Mouse (Mus musculus) CH12F3 (cell line): Measurements from ENCODE around the gene Dpp9.

Source experiments
- in situ Hi-C: fragments of 300-500 bp; cut with MboI; formaldehyde crosslinking; loops from 2 replicates; pipeline ENCODE4 v1.14.3; 2020; ENCODE audit warnings: low sequenced_read_pairs

The Dpp9 gene

DNA sequence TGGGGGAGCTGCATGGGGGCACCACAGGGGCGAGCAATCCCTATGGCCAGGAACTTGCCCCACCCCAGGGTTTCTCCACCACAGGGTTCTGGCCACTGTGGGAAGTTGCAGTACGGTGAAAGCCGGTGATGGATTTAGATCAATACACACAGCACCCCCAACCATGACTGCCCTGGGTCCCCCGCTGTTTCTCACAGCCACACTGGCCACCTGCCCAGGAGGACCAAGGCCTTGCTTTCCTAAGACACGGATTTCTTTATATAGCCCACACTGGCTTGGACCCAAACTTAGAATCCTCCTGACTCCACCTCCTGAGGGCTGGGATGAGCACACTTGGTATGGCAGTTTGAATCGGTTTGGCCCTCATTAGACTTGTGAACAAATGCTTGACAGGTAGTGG is 27.4 kb downstream of the Dpp9 start:
- in situ Hi-C loops: no loop called here

DNA sequence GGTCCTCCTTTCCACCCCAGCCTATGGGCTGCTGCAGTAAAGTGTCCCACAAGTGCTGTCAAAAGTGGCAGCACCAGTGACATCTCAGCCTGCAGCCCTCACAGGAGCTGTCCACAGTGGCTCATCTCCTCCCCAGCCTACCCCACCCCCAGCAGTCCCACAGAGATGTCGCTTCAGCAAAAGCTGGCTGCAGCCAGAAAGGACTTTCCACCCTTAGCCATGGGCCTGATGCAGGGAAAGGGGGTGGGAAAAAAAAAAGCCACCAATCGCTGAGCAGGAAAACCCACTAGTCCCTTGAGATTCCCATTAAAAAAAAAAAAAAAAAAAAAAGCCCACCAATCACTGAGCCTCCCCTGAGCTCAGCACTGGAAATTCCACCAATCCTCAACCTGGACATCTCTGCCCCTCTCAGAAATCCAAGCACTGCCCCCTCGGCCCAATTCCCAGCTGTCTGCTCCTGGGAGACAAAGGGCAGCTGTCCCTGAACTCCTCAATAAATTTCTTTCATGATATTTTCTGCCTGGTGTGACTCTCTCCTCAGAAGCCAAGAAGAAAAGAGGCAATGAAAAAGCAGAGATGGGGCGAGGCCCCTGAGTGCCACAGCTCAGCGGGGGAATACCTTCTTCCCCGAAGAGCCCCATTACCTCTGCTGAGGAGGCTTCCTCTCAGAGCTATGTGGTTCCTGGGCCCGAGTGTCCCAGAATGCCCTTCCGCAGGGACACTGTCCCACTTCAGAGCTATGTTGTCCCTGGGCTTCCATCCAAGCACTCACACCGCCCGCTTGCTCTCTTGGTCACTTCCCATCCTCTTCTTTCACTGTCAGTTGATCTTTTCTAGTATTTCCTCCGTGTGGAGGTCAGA is 33.2 kb downstream of the Dpp9 start:
- in situ Hi-C loops: no loop called here

DNA sequence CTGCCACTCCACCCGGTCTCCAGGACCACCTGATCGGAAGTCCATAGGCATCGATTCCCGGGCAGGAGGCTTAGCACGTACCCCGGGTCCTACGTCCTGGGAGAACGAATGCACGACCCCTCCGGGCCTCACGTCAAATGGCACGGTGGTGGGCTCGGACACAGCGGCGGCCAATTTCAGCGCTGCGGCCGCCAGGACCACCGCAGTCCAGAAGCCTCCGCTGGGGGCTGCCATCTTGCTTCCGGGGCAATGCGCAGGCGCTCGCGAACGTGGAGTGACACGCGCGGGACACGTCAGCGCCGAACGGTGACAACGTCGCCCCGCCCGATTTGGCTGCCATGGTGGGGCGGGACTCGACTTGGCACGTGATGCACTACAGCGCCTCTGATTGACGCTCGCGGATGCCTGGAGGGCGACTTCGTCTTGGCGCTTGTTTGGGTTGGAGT is 35.0 kb downstream of the Dpp9 start, which contains the start of gene Mydgf:
Mydgf (minus strand) TSS at position 263 of the 446 bp plus-strand sequence.
- in situ Hi-C loops: no loop called here

DNA sequence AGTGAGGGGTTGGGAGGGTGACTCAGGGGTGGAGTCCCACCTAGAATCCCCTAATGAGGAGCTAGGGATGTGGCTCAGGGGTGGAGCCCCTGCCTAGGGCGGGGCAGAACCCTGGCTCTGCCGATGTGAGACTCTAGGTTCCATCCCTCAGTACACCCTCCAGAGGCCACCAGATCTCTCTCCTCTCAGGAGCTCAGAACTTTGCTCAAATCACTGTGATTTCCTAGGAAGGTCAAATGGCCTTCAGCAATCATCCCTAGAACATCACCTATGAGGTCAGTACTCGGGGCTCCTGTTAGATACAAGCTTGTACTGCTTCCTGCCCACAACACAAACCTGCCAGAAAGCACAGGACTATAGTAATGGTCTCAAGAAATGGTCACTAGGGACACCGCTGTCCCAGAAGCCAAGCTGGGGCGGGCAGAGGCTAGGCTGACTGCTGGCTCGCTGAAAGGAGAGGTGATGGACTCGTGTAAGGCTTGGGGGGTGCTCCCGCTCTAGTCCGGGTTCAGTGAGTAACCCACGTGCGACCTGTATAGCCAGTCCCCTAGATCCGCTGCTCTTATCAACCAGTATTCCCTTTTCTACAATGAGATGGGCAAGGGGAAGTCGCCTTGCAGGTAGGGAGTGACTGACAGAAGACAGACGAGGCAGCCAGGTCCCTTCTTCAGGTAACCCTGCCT is 35.6 kb downstream of the Dpp9 start:
- in situ Hi-C loops: no loop called here

DNA sequence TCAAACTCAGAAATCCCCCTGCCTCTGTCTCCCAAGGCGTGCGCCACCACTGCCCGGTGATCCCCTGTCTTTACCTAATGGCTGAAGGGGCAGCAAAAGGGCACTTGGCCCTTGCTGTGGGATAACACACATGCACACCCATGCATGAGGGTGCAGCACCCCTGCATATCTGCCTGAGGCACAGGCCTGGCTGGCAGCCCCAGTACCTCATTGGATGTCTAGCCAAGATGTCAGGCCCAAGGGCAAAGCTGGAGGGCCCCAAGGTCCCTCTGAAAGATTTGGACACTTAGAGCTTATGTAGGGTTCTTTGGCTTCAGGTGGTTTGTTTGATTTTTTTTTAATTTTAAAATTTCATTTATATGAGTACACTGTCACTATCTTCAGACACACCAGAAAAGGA is 43.3 kb downstream of the Dpp9 start:
- in situ Hi-C loops: no loop called here

DNA sequence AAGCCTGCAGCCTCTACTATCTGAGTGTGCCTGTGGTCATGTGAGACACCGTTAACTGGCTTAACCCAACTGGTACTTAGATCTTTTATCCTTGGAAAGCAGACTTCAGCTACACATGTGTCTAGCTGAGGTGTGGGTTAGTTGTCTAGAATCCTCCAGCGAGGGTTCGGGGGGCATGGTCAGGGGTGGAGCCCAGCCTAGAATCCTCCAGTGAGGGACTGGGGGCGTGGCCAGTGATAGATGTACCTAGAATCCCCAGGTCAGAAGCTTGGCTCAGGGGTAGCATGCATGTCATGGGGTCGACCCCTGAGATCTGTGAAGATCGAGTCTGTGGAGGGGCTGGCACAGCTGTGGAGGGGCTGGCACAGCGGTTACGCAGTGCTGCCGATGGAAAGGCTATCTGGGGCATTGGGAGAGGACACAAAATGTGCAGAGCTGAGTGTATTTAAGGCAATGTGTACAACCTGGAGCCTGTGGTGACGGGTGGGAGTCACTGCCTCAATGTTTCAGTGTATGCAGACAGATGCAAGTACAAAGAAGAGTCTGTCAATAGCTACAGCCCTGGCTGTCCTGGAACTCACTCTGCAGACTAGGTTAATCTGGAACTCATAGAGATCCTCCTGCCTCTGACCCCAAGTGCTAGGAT is 45.2 kb downstream of the Dpp9 start:
- in situ Hi-C loops: no loop called here

DNA sequence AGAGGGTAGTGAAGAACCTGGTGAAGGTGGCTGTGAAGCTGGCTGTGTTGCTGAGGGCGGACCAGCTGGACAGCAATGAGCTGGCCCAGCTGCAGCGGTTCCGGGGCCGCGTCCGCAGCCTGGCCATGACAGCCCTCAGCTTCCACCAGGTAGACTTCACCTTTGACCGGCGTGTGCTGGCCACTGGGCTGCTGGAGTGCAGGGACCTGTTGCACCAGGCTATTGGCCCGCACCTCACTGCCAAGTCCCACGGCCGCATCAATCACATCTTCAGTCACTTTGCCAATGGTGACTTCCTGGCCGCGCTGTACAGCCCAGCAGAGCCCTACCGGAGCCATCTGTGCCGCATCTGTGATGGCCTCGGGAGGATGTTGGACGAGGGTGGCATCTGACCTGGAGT is 46.8 kb downstream of the Dpp9 start:
- in situ Hi-C loops: no loop called here

DNA sequence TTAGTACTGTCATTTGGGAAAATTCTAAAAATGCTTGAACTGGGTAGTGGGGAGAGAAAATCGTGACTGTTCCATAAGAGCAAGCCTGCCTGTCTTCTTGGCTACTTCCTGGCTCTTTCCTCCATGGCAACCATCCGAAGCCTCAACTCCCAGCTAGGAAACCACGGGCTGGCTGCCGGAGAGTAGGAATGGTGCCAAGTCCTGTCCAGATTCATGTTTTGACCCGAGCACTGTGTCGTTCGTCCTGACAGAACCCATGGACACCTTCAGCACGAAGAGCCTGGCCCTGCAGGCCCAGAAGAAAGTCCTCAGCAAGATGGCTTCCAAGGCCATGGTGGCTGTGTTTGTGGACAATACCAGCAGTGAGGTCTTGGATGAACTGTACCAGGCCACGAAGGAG is 47.2 kb downstream of the Dpp9 start:
- in situ Hi-C loops: no loop called here

DNA sequence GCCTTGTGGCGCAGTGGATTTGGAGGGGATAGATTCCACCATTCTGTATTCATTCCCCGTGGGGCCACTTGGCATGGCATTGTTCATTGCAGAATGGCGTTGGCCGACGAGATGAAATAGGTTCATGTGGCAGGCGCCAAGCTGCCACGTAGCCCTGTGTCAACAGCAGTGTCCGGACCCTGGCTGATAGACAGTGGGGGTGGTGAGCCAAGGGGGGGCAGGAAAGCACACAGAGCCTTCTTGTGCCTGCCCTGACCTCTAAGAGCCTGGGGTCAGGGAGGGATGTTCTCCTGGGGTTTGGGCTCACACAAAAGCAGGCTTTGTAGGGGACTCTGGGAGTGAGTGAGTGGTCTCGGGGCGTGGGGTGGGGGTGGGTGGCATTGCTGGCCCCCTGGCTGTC is 48.1 kb downstream of the Dpp9 start:
- in situ Hi-C loops: no loop called here

DNA sequence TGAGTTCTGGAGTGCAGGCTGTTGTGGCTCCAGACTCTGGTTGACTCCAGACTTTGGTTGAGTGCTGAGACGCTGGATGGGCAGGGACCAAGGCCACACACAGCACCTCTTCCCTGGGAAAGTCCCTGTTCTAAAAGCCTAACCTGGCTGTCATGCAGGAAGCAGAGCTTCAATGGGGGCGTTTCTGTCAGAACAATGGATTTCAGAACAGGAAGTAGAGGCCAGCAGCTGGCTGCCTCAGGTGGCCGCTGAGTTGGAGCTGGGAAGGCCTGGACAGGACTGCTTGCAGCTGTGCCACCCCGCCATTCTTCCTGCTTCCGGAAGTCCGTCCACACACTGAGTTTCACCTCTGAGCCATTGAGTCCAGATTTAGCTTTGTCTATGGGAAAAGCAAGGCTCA is 48.9 kb downstream of the Dpp9 start:
- in situ Hi-C loops: no loop called here

DNA sequence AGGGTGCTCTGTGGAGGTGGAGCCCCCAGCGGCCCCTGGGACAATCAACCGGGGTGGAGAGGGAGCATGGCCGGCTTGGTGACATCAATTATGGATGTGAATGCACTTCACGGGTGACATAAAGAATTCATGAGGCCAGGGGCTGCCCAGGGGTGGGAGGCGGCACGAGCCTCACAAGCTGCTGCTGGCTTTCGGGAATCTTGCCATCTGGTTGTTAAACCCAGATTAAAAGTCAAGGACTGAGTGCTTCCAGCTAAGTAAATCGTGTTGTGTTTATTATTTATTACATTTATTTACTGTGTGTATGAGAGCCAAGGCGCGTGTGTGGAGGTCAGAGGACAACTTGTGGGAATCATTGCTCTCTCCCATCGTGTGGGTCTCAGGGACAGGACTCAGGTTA is 53.0 kb downstream of the Dpp9 start:
- in situ Hi-C loops: no loop called here

DNA sequence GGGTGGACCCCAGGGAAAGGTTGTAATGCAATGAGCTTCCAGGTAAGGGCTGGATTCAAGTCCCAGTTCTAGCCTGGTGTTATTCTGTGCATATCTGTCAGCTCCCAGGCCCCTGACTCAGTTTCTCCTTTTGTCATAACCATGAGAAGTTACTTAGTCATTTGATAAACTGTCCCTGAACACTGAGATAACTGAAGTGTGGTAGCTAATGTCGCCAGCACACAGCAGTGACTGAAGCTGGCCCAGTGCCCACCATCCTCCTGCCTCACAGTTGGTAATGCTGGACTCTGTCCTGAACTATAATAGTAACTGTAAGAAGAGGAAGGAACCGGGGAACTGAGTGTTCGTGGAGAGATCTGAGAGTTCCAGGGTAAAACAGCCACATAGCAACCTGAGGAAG is 54.2 kb downstream of the Dpp9 start:
- in situ Hi-C loops: no loop called here

DNA sequence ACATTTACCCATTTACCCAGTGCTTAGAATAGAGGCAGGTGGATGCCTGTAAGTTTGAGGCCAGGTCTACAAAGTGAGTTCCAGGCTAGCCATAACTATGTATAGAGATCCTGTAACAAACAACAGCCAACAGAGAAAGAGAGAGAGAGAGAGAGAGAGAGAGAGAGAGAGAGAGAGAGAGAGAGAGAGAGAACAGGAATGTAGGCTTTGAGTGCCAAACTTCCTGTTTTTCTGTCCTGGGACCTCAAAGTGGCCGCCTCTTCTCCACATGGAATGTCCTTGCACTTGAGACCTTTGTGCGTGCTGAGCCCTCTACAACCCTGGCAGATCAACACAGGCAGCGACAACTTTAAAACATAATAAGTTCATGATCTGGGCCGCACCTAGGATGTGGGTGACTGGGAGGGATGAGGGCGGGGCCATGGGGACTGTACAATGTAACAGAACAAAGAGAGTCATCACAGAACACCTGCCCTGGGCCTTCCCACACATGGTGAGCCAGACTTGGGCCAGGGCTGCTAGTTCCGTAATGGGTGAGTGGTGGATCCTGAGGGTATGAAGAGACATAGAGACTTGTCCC is 55.1 kb downstream of the Dpp9 start:
- in situ Hi-C loops: no loop called here

DNA sequence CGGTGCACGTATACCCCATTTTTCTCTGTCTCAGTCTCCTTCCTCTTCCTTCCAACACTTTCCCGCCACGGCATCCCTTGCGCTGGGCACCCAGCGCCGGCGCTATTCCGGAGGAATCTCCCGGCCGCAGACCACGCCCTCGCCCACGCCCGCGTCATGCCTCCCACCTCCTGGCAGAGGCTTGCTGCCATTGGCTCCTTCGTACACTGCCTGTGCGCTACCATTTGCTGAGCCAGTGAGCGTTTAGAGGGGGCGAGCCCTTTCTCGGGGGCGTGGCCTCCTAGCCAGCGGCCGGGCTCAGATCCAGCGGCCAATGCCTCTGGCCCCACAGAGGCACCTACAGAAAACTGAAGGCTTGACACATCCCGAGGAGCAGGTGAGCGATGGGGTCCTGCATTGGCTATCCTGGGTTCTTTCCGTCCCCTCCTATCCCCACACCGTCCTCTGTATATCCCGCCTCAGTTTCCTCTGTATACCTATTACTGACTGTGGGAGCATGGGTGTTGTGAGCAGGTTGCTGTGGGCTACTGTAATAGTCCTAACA is 56.4 kb downstream of the Dpp9 start, which contains the start of gene Tnfaip8l1:
Tnfaip8l1 (plus strand) TSS at position 247 of the 544 bp plus-strand sequence.
- in situ Hi-C loops: no loop called here

DNA sequence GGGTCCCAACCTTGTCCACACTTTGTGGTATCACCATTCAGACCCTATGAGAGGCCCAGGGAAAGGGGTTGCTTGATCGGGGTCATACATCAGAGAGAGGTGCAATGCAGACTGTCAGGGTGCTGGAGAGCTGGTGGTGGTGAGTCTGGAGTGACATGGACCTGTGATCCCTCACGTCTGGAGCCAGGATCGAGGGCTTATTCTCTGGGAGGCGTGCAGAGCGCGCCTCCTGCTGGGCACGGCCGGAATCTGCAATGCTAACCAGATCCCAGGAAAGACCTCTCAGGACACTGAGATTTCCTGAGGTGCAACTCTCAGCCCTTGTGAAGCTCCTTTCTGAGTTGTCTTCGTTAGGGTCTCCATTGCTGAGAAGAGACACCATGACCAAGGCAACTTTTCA is 59.0 kb downstream of the Dpp9 start:
- in situ Hi-C loops: no loop called here

DNA sequence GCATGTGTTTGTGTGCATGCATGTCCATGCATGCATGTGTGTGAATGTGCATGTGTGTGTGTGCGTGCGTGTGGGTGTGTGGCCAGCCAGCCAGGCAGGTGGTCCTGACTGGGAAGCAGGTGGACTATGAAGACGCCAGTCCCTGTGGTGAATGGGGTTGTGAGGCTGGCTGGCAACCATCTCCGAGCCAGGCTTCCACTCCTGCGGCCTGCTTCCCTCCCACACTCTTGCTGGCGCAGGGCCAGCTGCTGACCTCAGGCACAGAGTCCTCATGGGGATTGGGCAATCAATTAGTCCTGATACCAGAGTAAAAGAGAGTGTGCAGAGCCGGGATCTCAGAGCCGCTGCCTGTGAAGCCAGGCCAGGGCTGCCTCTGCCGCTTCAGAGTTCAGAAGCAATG is 65.1 kb downstream of the Dpp9 start:
- in situ Hi-C loops: no loop called here

DNA sequence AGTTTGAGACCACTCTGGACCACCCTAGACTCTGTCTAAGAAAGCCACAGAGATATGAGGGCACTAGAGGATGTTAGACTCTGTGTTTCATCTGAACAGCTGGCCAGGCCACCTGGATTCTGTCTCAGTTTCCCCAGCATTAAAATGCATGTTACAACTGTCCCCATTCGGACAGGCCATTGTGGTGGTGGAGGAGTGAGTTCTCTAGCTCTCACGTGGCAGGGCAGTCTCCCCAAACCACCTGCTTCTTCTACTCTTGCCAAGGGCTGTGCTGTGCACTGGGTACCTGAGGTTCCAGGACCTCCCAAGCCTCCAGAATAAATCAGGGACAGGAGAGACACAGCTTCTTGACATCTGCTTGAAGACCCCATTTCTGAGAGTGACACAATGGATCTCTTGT is 68.8 kb downstream of the Dpp9 start:
- in situ Hi-C loops: no loop called here

DNA sequence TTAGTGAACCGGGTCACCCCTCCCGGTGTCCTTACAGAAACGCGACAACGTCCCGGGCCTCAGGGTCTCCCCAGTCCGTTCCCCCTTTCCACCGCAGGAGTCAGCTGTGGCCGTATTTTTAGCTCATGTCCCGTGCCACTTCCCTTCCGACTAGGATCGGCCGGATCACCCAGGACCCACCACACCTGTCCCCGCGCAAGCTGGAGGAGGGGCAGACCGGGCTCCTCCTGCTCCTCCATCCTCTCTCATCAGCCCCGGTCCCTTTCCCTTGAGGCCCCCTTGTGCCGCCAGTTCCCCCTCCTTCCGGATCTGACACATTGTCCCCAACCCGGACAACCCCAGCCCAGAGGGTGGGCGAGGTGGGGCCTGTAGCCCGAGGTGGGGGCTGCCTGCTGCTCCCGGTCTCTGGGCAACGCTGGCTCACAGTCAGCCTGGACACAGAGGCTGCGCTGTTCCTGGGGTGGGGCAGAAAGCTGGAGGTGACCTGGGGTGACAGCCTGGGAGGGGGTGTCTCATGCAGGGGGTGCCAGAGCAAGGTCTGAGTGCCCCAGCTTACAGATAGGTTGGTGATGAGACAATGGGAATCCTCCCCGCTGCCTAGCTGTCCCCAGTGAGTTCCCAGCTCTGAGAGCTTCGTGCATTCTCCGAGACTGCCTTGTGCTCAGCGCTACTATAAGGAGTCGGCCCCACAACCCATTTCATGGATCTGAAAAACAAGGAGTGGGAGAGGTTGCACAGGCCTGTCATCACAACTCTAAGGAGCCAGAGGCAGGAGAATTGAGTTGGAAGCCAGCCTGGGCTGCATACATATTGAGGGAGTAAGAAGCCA is 69.7 kb downstream of the Dpp9 start:
- in situ Hi-C loops: no loop called here

DNA sequence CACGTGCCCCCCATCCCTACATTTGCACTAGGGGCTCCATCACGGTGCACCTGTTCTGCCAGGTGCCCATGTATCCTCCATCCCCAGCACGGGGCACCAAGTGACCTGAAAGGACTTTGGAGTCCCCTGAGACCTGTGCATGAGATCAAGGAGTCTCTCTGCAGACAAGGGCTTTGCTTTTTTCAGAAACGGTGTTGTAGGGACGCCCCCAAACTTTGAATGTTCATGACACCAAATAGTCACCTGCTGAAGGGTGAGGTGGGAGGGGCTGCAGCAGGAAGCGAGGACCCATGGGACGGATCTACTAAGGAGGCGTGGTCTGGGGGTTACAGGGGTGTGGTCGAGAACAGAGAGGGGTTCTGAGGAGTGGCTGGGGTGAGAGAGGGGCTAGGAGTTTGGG is 70.4 kb downstream of the Dpp9 start:
- in situ Hi-C loops: no loop called here

DNA sequence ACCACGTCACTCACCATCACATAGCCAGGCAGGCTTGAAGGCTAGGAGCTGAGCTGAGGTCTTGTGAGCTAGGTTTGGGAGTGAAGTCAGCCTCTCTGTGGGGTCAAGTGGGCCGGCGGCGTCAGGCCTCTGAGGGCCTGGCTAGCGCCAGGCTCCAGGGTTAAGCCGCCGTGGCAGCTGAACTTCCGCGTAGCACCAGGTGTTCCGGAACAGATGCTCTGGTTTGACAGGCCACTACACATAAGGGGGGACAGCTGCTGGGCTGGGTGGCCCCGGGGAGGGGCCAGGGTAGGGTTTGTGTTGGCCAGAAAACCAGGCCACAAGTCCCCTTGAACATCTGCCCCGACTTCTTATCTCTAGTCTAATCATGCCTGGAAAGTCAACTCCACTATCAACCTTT is 71.3 kb downstream of the Dpp9 start:
- in situ Hi-C loops: no loop called here
